Mouse (Mus musculus): ENCODE data around the gene Ptms.

The Ptms gene

DNA sequence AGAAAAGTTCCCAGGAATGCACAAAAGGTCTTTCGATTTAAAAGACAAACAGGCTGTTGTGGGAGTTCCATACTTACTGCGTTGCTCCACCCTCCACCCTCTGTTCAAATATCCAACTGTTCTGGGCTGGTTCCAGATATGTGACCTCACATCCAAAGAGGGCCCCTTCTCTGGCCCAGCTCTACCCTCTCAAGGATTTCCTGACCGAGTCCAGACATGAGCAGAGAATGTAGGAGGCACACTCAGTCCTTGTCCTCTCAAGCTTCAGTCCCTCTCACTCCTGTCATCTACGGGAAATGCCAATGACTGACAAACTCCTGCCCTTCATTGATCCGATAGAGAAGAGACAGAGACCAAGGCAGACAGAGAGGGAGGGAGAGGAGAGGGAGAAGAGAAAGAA, 6.0 kb upstream of the Ptms start:
- no peak for DNase-seq

DNA sequence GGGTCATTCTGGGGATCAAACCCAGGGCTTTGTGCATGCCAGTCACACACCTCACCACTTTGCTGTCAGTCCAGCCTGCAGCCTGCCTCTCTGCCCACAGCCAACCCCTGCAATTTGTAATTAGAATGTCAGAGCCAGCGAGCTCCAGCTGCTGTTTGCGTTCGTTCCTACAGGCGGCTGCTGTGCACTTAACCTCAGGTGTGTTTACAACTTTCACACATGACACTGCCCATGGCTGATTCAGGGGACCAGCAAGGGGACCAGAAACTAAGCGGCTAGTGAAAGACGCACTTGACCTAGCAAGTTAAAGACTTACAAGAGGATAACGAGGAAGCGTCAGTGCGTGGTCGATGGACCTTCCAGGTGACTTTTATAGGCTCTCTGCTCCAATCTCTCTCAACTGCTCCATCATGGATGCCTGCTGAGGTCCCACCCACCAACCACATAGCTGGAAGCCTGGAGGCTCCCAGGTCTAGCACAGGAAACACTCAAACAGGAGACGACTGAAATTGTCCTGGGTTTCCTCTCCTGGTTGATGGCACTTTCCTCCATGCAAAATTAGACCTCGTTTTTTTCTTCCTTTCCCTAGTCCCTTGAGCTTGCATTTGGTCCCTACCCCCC, 5.4 kb upstream of the Ptms start:
- no peak for DNase-seq

DNA sequence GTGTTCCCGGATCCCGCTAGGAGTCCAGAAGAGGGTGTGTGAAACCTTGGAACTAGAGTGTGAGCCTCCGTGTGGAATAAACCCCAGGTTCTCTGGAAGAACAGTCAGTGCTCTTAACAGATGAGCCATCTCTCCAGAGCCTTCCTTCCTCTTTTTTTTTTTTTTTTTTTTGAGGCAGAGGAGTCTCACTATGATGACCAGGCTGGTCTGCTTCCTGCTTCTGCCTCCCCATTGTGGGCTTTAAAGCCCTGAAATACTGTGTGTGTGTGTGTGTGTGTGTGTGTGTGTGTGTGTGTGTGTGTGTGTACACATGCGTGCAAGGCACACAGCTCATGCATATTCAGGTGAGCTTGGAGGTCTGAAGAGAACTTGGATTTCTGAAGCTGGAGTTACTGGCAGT, 1.6 kb upstream of the Ptms start:
- DNase-seq = peak in 1 of 2 experiments; percentile 5

- DNase-seq = no peak
Observed at GRCm38 (mm10) chr6:124920318-124921085, 599 bp upstream of the Ptms start.

GRCm38 (mm10) chr6:124918890-124919627, 844 bp downstream of the Ptms start:
- peak in 1 of 2 experiments; percentile 48 for DNase-seq

GRCm38 (mm10) chr6:124918331-124918690, 1.6 kb downstream of the Ptms start:
- DNase-seq = no peak

GRCm38 (mm10) chr6:124917518-124918330, 2.2 kb downstream of the Ptms start:
- DNase-seq = peak; percentile 97 to 99

DNA sequence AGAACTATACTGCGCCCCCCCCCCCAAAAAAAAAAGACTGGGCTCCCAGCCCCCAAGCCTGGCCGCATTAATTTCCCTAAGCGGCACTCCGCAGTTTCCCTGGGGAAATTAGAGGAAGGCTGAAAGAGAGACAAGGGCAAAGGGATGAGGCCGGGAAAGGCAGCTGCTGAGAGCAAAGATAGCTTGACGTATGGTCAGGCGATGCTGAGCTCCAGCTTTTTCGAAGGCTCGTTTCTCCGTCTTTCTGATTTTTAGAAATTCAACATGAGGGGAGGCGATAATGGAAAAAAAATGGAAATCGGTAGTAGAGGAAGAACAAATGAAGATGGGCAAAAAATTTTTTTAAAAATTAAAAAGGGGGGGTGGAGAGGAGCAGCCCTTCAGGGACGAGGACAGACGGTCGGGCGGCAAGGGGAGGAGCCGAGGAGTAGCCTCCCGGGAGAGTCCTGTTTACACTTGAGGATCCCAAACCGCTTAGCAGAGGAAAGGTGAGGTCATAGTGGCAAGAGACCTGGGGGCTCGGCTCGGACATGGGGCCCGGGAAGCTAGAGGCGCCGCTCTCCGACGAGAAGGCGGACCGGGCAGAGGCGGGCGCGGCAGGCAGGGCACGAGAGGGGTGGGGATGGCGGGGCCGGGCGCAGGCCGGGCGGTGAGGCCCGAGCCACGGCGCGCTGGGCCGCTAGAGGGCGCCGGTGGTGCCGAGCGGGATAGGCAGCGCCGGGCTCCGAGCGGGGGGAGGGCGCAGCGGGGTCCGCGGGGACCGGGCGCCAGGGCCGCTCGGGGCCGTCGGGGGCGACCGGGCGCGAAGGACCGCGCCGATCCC, 3.0 kb downstream of the Ptms start:
- DNase-seq = peak; percentile 98 to 99

- DNase-seq = peak; percentile 58 to 59
Observed at GRCm38 (mm10) chr6:124915942-124916694, 3.8 kb downstream of the Ptms start.

DNA sequence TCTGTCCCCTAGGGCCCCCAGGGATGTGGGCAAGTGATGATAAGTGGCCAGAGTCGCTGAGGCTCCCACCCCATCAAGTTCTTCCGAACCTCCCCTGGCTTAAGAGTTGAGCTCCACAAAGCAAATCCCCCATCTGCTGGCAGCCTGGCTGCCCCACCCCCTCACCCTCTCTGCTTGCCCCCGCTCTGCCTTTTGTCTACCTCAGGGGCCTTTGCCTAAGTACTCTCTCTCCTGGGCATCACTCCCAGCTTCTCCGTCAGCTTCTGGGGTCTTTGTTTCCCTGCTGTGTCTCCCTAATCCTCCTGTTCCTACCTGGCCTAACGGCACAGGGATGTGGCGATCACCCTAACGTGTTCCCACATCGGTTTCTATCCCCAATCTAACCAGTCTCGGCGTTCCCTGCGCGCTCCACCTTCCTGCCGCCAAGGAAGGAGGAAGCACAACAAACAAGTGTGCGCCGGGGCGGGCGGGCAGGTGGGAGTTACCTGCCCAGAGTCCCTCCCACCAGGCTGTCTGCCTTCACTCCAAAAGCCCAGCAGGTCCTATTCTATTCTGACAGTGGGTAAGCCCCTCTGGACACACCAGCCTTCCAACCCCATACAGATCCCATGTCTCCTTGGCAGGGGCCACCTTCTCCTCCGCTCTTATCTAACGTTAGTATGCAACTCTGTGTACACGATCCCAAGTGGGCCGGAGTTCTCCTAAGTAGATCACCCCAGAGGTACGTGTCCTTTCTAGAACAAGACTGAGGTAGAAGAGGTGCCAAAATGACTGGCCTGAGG, 4.6 kb downstream of the Ptms start:
- DNase-seq = peak; percentile 64 to 66

DNA sequence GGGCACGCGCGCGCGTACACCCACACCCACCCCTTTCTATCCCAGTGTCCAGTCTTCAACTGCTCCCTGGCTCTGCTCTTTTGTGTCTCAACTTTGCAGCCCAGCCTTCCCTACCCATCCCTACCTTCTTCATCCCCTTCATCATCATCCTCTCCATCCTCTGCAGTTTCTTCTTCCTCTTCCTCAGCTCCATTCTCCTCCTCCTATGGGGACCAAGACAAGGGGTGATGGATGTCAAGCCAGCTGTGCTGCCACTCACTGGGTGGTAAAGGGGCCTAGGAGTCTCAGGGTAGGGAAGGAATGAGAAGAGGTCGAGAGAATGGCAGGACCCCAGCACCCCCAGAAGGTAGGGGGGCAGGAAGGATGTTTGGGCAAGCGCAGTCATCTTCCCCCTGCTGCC, 5.4 kb downstream of the Ptms start:
- DNase-seq = no peak

- no peak for DNase-seq
Observed at GRCm38 (mm10) chr6:124913721-124914285, 6.1 kb downstream of the Ptms start.

GRCm38 (mm10) chr6:124913214-124913613, 6.7 kb downstream of the Ptms start:
- no peak for DNase-seq

GRCm38 (mm10) chr6:124911533-124912218, 8.2 kb downstream of the Ptms start, which contains the start of gene Lag3:
Gene Lag3 (minus strand): TSS chr6:124911705.
- no peak for DNase-seq

GRCm38 (mm10) chr6:124910032-124910431, 9.9 kb downstream of the Ptms start:
- DNase-seq = peak in 1 of 2 experiments; percentile 39

- no peak for DNase-seq
Observed at GRCm38 (mm10) chr6:124907767-124908166, 12.1 kb downstream of the Ptms start.

- DNase-seq = peak; percentile 59 to 67
Observed at GRCm38 (mm10) chr6:124904991-124905860, 14.7 kb downstream of the Ptms start.

Measured in cerebellum, postnatal 10 days (tissue).